10 mouse cellular contexts compared by ENCODE assay signal in genomic region chr7:19489525-19489924, GRCm38 (mm10). TPM values are rescaled to one million over a fixed set of nuclear protein-coding genes. Genes with fewer than 3 reads are reported as not detected.
DNase-seq lines count a peak whose midpoint lies in the region; ATAC-seq and TF ChIP-seq lines count a peak whose summit lies in the region.
"Had no signal": no experiment of that assay in that cellular context is flagged by ENCODE, and none has a peak within 500 bp of the region (broad histone marks: within the 10 kb centered on the region; RNA-seq: fewer than 3 reads in every experiment).

No protein-coding gene starts in this region.

- H3K9ac ChIP-seq in liver, embryonic 11.5 days (ENCODE audit: low read depth, low read length), result no peak overlapping the region
- H3K9ac ChIP-seq in liver, postnatal 0 days (replicated peaks), result no peak overlapping the region
- H3K9ac ChIP-seq in embryonic facial prominence, embryonic 15.5 days, result no peak overlapping the region
- peak overlapping the region; percentile 4; the same call in 1 of the 2 replicates for H3K9ac ChIP-seq in hindbrain, embryonic 15.5 days
- peak overlapping the region; percentile 56; the same call in 1 of the 2 replicates for H3K9ac ChIP-seq in neural tube, embryonic 13.5 days

- peaks cover 27% of the 10 kb centered on the region for H3K27me3 ChIP-seq in liver, embryonic 11.5 days (replicated peaks; ENCODE audit: control insufficient read depth, insufficient read depth, low read length)
- peaks cover 22% of the 10 kb centered on the region; the same call in 1 of the 2 replicates for H3K27me3 ChIP-seq in liver, postnatal 0 days (ENCODE audit: insufficient read depth, low read length)
- H3K27me3 ChIP-seq in embryonic facial prominence, embryonic 15.5 days, result peaks cover 45% of the 10 kb centered on the region
- H3K27me3 ChIP-seq in hindbrain, embryonic 15.5 days, result peaks cover 62% of the 10 kb centered on the region
- peaks cover 73% of the 10 kb centered on the region for H3K27me3 ChIP-seq in neural tube, embryonic 13.5 days

- no peaks in the 10 kb centered on the region for H3K36me3 ChIP-seq in liver, embryonic 11.5 days (ENCODE audit: control insufficient read depth, insufficient read depth, low read length)
- no peaks in the 10 kb centered on the region for H3K36me3 ChIP-seq in liver, postnatal 0 days (replicated peaks; ENCODE audit: insufficient read depth, low read length)
- H3K36me3 ChIP-seq in embryonic facial prominence, embryonic 15.5 days, result no peaks in the 10 kb centered on the region
- H3K36me3 ChIP-seq in hindbrain, embryonic 15.5 days, result no peaks in the 10 kb centered on the region
- no peaks in the 10 kb centered on the region for H3K36me3 ChIP-seq in neural tube, embryonic 13.5 days

- DNase-seq in liver, embryonic 11.5 days (ENCODE audit: low spot score), result no peak
- DNase-seq in liver, postnatal 0 days, result no peak
- no peak for DNase-seq in natural killer cell, adult 2 months (ENCODE audit: low spot score in 2 of 2)
- no peak for DNase-seq in frontal cortex, postnatal 25 days (ENCODE audit: low spot score in 2 of 2)
- DNase-seq: cerebellum, postnatal 36 days; kidney, adult 11 months; lung, postnatal 36 days had no signal

- WGBS in liver, embryonic 11.5 days, result 59% methylated on average over 31 of the region's 31 CpGs
- 61% methylated on average over 29 of the region's 31 CpGs for WGBS in liver, postnatal 0 days (ENCODE audit: insufficient replicate concordance)
- WGBS in embryonic facial prominence, embryonic 15.5 days, result 9% methylated on average over 31 of the region's 31 CpGs
- 7% methylated on average over 30 of the region's 31 CpGs for WGBS in hindbrain, embryonic 15.5 days
- 3% methylated on average over 31 of the region's 31 CpGs for WGBS in neural tube, embryonic 13.5 days

- H3K4me1 ChIP-seq in liver, embryonic 11.5 days (replicated peaks; ENCODE audit: control insufficient read depth, insufficient read depth, low read length), result peaks cover 3% of the 10 kb centered on the region
- peaks cover 4% of the 10 kb centered on the region; the same call in 1 of the 2 replicates for H3K4me1 ChIP-seq in liver, postnatal 0 days (ENCODE audit: insufficient read depth)
- peaks cover 16% of the 10 kb centered on the region for H3K4me1 ChIP-seq in embryonic facial prominence, embryonic 15.5 days
- peaks cover 13% of the 10 kb centered on the region for H3K4me1 ChIP-seq in hindbrain, embryonic 15.5 days (replicated peaks)
- H3K4me1 ChIP-seq in neural tube, embryonic 13.5 days (replicated peaks), result peaks cover 12% of the 10 kb centered on the region

- ATAC-seq in liver, embryonic 11.5 days (replicated peaks; ENCODE audit: low FRiP score), result no peak
- ATAC-seq in liver, postnatal 0 days, result no peak
- 0 out of 2 replicates have a peak, but pooled peaks have one; percentile 15 for ATAC-seq in embryonic facial prominence, embryonic 15.5 days (ENCODE audit: insufficient number of reproducible peaks, low FRiP score, low TSS enrichment, low read depth)
- peak; percentile 48; the same call in 1 of the 2 replicates for ATAC-seq in hindbrain, embryonic 15.5 days (ENCODE audit: low FRiP score, low read depth)
- ATAC-seq in neural tube, embryonic 13.5 days (ENCODE audit: low read depth), result peak; percentile 38; the same call in 1 of the 2 replicates

- TF ChIP-seq CTCF in liver, postnatal 0 days (IDR thresholded peaks at IDR 0.05; ENCODE audit: low read depth), result no peak

- no peak overlapping the region for H3K27ac ChIP-seq in liver, embryonic 11.5 days (ENCODE audit: low read depth, low read length)
- no peak overlapping the region for H3K27ac ChIP-seq in liver, postnatal 0 days (ENCODE audit: low read depth)
- no peak overlapping the region for H3K27ac ChIP-seq in embryonic facial prominence, embryonic 15.5 days (replicated peaks)
- no peak overlapping the region for H3K27ac ChIP-seq in hindbrain, embryonic 15.5 days (replicated peaks)
- no peak overlapping the region for H3K27ac ChIP-seq in neural tube, embryonic 13.5 days (replicated peaks)

- H3K4me3 ChIP-seq in liver, embryonic 11.5 days (ENCODE audit: low read depth, low read length), result no peak overlapping the region
- no peak overlapping the region for H3K4me3 ChIP-seq in liver, postnatal 0 days (ENCODE audit: low read depth, low read length)
- H3K4me3 ChIP-seq in embryonic facial prominence, embryonic 15.5 days (replicated peaks), result peak overlapping the region; percentile 15
- H3K4me3 ChIP-seq in hindbrain, embryonic 15.5 days, result peak overlapping the region; percentile 27
- H3K4me3 ChIP-seq in neural tube, embryonic 13.5 days, result peak overlapping the region; percentile 27

- no peak for TF ChIP-seq EP300 in liver, postnatal 0 days (IDR thresholded peaks at IDR 0.05; ENCODE audit: low read depth)

- H3K4me2 ChIP-seq in liver, embryonic 11.5 days, result peak overlapping the region; percentile 22; the same call in 1 of the 2 replicates
- H3K4me2 ChIP-seq in liver, postnatal 0 days (ENCODE audit: low read depth, low read length), result no peak overlapping the region
- H3K4me2 ChIP-seq in embryonic facial prominence, embryonic 15.5 days (replicated peaks), result peak overlapping the region; percentile 38
- peak overlapping the region; percentile 52 for H3K4me2 ChIP-seq in hindbrain, embryonic 15.5 days
- peak overlapping the region; percentile 52 for H3K4me2 ChIP-seq in neural tube, embryonic 13.5 days

- no peaks in the 10 kb centered on the region for H3K9me3 ChIP-seq in liver, embryonic 11.5 days (ENCODE audit: control insufficient read depth, low read length)
- H3K9me3 ChIP-seq in liver, postnatal 0 days (ENCODE audit: low read length), result no peaks in the 10 kb centered on the region
- H3K9me3 ChIP-seq in embryonic facial prominence, embryonic 15.5 days (replicated peaks), result no peaks in the 10 kb centered on the region
- H3K9me3 ChIP-seq in hindbrain, embryonic 15.5 days, result no peaks in the 10 kb centered on the region
- no peaks in the 10 kb centered on the region for H3K9me3 ChIP-seq in neural tube, embryonic 13.5 days

RNA-seq across cellular contexts. Expression of gene Bloc1s3, which starts 18.6 kb away (rescaled TPM):
- 2.0 and 2.1 TPM in 2 replicates for polyA plus RNA-seq in liver, embryonic 11.5 days (2014; fragmentation: Nextera tagmentation; extraction: Ambion mirVana)
- 0.94 and 1.1 TPM in 2 replicates for polyA plus RNA-seq in liver, postnatal 0 days (2015; fragmentation: Nextera tagmentation; extraction: Ambion mirVana)
- polyA plus RNA-seq in embryonic facial prominence, embryonic 15.5 days (2015; fragmentation: Nextera tagmentation; extraction: Ambion mirVana), result 2.4 and 2.8 TPM in 2 replicates
- 4.5 and 4.8 TPM in 2 replicates for polyA plus RNA-seq in hindbrain, embryonic 15.5 days (2015; fragmentation: Nextera tagmentation; extraction: Ambion mirVana)
- 3.5 and 3.6 TPM in 2 replicates for polyA plus RNA-seq in neural tube, embryonic 13.5 days (2015; fragmentation: Nextera tagmentation; extraction: Ambion mirVana)

RNA-seq across cellular contexts. Expression of gene Trappc6a, which starts 18.7 kb away (rescaled TPM):
- polyA plus RNA-seq in liver, embryonic 11.5 days (2014; fragmentation: Nextera tagmentation; extraction: Ambion mirVana), result 97.4 and 108 TPM in 2 replicates
- 51.6 and 52.5 TPM in 2 replicates for polyA plus RNA-seq in liver, postnatal 0 days (2015; fragmentation: Nextera tagmentation; extraction: Ambion mirVana)
- 89.5 and 101 TPM in 2 replicates for polyA plus RNA-seq in embryonic facial prominence, embryonic 15.5 days (2015; fragmentation: Nextera tagmentation; extraction: Ambion mirVana)
- 39.4 and 41.4 TPM in 2 replicates for polyA plus RNA-seq in hindbrain, embryonic 15.5 days (2015; fragmentation: Nextera tagmentation; extraction: Ambion mirVana)
- polyA plus RNA-seq in neural tube, embryonic 13.5 days (2015; fragmentation: Nextera tagmentation; extraction: Ambion mirVana), result 46.4 and 49.0 TPM in 2 replicates

RNA-seq across cellular contexts. Expression of gene Exoc3l2, which starts 26.4 kb away (rescaled TPM):
- polyA plus RNA-seq in liver, embryonic 11.5 days (2014; fragmentation: Nextera tagmentation; extraction: Ambion mirVana), result 4.3 and 5.6 TPM in 2 replicates
- 1.1 and 1.7 TPM in 2 replicates for polyA plus RNA-seq in liver, postnatal 0 days (2015; fragmentation: Nextera tagmentation; extraction: Ambion mirVana)
- polyA plus RNA-seq in embryonic facial prominence, embryonic 15.5 days (2015; fragmentation: Nextera tagmentation; extraction: Ambion mirVana), result 1.2 and 1.4 TPM in 2 replicates
- polyA plus RNA-seq in hindbrain, embryonic 15.5 days (2015; fragmentation: Nextera tagmentation; extraction: Ambion mirVana), result 0.76 and 0.82 TPM in 2 replicates
- polyA plus RNA-seq in neural tube, embryonic 13.5 days (2015; fragmentation: Nextera tagmentation; extraction: Ambion mirVana), result 0.32 and 0.52 TPM in 2 replicates

RNA-seq across cellular contexts. Expression of gene Nkpd1, which starts 28.1 kb away (rescaled TPM):
- polyA plus RNA-seq in liver, embryonic 11.5 days (2014; fragmentation: Nextera tagmentation; extraction: Ambion mirVana), result not detected in 2 replicates
- polyA plus RNA-seq in liver, postnatal 0 days (2015; fragmentation: Nextera tagmentation; extraction: Ambion mirVana), result not detected in 2 replicates
- polyA plus RNA-seq in embryonic facial prominence, embryonic 15.5 days (2015; fragmentation: Nextera tagmentation; extraction: Ambion mirVana), result 3.1 and 3.3 TPM in 2 replicates
- polyA plus RNA-seq in hindbrain, embryonic 15.5 days (2015; fragmentation: Nextera tagmentation; extraction: Ambion mirVana), result 1.1 and 1.2 TPM in 2 replicates
- polyA plus RNA-seq in neural tube, embryonic 13.5 days (2015; fragmentation: Nextera tagmentation; extraction: Ambion mirVana), result 0.14 TPM in 1 of 2 replicates, not detected in the other

RNA-seq across cellular contexts. Expression of gene Mark4, which starts 30.9 kb away (rescaled TPM):
- polyA plus RNA-seq in liver, embryonic 11.5 days (2014; fragmentation: Nextera tagmentation; extraction: Ambion mirVana), result 6.7 and 7.7 TPM in 2 replicates
- 1.8 and 2.0 TPM in 2 replicates for polyA plus RNA-seq in liver, postnatal 0 days (2015; fragmentation: Nextera tagmentation; extraction: Ambion mirVana)
- 11.8 and 14.4 TPM in 2 replicates for polyA plus RNA-seq in embryonic facial prominence, embryonic 15.5 days (2015; fragmentation: Nextera tagmentation; extraction: Ambion mirVana)
- polyA plus RNA-seq in hindbrain, embryonic 15.5 days (2015; fragmentation: Nextera tagmentation; extraction: Ambion mirVana), result 18.4 and 18.7 TPM in 2 replicates
- polyA plus RNA-seq in neural tube, embryonic 13.5 days (2015; fragmentation: Nextera tagmentation; extraction: Ambion mirVana), result 14.9 and 16.1 TPM in 2 replicates

Comparison
In these comparisons a context has a peak if more than half of its experiments do, and no peak if none do; other contexts are left out.
1. ATAC-seq: peak in embryonic facial prominence, embryonic 15.5 days (single experiment), hindbrain, embryonic 15.5 days (single experiment) and neural tube, embryonic 13.5 days (single experiment); none in liver, embryonic 11.5 days (single experiment) and liver, postnatal 0 days (single experiment).
2. H3K4me3 ChIP-seq: peak in embryonic facial prominence, embryonic 15.5 days (single experiment), hindbrain, embryonic 15.5 days (single experiment) and neural tube, embryonic 13.5 days (single experiment); none in liver, embryonic 11.5 days (single experiment) and liver, postnatal 0 days (single experiment).
3. H3K9ac ChIP-seq: peak in hindbrain, embryonic 15.5 days (single experiment) and neural tube, embryonic 13.5 days (single experiment); none in liver, embryonic 11.5 days (single experiment), liver, postnatal 0 days (single experiment) and embryonic facial prominence, embryonic 15.5 days (single experiment).